Mouse (Mus musculus) kidney, adult 2 months (tissue): ENCODE results near the gene Nfam1.

ENCODE experiments used
- CTCF ChIP-seq: fragments of 200-500 bp; conservative IDR thresholded peaks from 2 replicates; pipeline ENCODE4 v1.5.1; 2011; ENCODE audit warnings: low read depth, mild to moderate bottlenecking, control low read depth, low read length, moderate library complexity, mixed read lengths; ENCODE audit not compliant: insufficient read depth, insufficient read length
- POLR2A ChIP-seq: fragments of 200-500 bp; IDR thresholded peaks from one replicate; pipeline ENCODE4 v1.6.1; 2011; ENCODE audit warnings: low read depth, low read length, control low read depth

DNA sequence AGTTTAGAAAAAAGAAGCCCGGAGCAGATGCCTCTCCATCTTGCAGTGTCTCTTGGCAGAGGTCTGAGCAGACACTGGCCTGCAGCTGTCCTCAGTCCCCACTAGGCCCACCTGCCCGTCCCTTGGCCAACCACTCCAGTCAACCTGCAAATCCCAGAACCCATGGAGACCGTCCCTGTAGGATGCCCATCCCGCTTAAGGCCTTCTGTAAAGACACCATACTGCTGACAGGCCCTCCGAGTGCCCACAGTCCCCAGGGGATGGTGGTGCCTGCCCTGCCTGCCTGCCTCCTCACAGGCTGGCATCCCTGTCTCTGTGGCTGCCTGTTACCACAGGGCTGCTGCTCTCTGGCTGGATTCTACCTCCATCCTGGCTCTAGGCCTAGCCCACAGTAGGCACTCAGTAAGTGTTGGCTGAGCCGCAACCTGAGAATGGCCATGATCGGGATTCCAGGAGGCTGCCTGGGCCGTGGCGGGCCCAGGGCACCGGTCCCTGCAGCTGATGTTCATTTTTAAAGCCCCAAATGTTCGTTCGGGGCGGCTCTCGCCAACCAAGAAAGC is 68.8 kb downstream of the Nfam1 start:
- no peak for TF ChIP-seq POLR2A
- no peak for TF ChIP-seq CTCF
